Mouse (Mus musculus): ENCODE data around the gene Atp2b4.

DNA sequence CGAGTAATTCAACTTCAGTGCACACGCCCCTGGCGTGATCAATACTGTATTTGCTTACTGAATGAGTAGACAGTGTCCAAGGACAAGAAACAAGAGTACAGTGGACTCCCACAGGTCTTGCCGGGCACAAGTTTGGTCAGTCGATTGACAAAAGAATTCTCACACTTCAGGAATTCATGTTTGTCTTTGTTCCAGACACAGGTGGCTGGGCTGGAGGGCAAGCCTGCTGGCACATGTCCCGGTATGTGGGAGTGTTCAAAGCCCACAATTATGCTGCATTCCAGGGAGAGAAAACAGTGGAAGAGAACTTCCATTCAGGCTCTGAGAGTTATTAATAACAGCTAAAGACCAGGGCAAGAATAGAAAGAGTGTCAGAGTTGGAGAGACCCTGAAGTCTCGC, 104.9 kb downstream of the Atp2b4 start:
- no peak for TF ChIP-seq CTCF (IDR thresholded peaks at IDR 0.05; ENCODE audit: control insufficient read depth, insufficient read depth, insufficient replicate concordance, low read depth, low read length)
- no peak for TF ChIP-seq POLR2A (IDR thresholded peaks at IDR 0.05; ENCODE audit: control insufficient read depth, low read depth, low read length)
